Mouse (Mus musculus): Measurements from ENCODE around the gene Ism2. TPM values are rescaled to one million over a fixed set of nuclear protein-coding genes. Genes with fewer than 3 reads are reported as not detected.

Ism2 gene
- 0.38 and 0.56 TPM in 2 replicates for polyA plus RNA-seq (2012; rRNA removed)

- DNase-seq, result peak; percentile 44
- WGBS, result 1% methylated on average over 85 of the region's 86 CpGs
- TF ChIP-seq POLR2A (IDR thresholded peaks at IDR 0.05; ENCODE audit: borderline replicate concordance, extremely low read depth, low read depth, low read length) (no peak), CTCF (IDR thresholded peaks at IDR 0.05; ENCODE audit: insufficient read depth, low read length) (no peak)
- peaks cover 6% of the 10 kb centered on the region for H3K4me1 ChIP-seq (ENCODE audit: control insufficient read depth, insufficient read depth, low read length)
- peak within 1 kb of the TSS; percentile 63 for H3K4me3 ChIP-seq (replicated peaks; ENCODE audit: extremely low read depth, low read depth, low read length)
These were observed at the start of gene Ism2 for GRCm38 (mm10) chr12:87299657-87300440. Gene Ism2 (minus strand): TSS chr12:87299705.

- 63% methylated on average over 2 of the region's 2 CpGs for WGBS
- DNase-seq, result no peak
- no peak for TF ChIP-seq POLR2A (IDR thresholded peaks at IDR 0.05; ENCODE audit: borderline replicate concordance, extremely low read depth, low read depth, low read length)
- TF ChIP-seq CTCF (IDR thresholded peaks at IDR 0.05; ENCODE audit: insufficient read depth, low read length), result no peak
- H3K4me1 ChIP-seq (ENCODE audit: control insufficient read depth, insufficient read depth, low read length), result no peaks in the 10 kb centered on the region
- H3K4me3 ChIP-seq (replicated peaks; ENCODE audit: extremely low read depth, low read depth, low read length), result no peak overlapping the region
These were observed 48.5 kb upstream of the Ism2 start for GRCm38 (mm10) chr12:87348029-87348428.

- Histone ChIP-seq H3K4me1 (ENCODE audit: control insufficient read depth, insufficient read depth, low read length) (no peaks in the 10 kb centered on the region), H3K4me3 (replicated peaks; ENCODE audit: extremely low read depth, low read depth, low read length) (no peak overlapping the region)
- no peak for DNase-seq
- 72% methylated on average over 2 of the region's 2 CpGs for WGBS
- TF ChIP-seq CTCF (IDR thresholded peaks at IDR 0.05; ENCODE audit: insufficient read depth, low read length) (peak; percentile 35), POLR2A (IDR thresholded peaks at IDR 0.05; ENCODE audit: borderline replicate concordance, extremely low read depth, low read depth, low read length) (no peak)
These were observed 48.0 kb upstream of the Ism2 start for GRCm38 (mm10) chr12:87347511-87347910.

GRCm38 (mm10) chr12:87343084-87343605 lies 43.6 kb upstream of the Ism2 start:
- no peak for TF ChIP-seq POLR2A (IDR thresholded peaks at IDR 0.05; ENCODE audit: borderline replicate concordance, extremely low read depth, low read depth, low read length)
- TF ChIP-seq CTCF (IDR thresholded peaks at IDR 0.05; ENCODE audit: insufficient read depth, low read length), result no peak

GRCm38 (mm10) chr12:87338082-87338481 lies 38.6 kb upstream of the Ism2 start:
- DNase-seq, result no peak
- WGBS, result 87% methylated on average over 4 of the region's 4 CpGs
- Histone ChIP-seq H3K4me1 (ENCODE audit: control insufficient read depth, insufficient read depth, low read length) (peaks cover 4% of the 10 kb centered on the region), H3K4me3 (replicated peaks; ENCODE audit: extremely low read depth, low read depth, low read length) (no peak overlapping the region)
- no peak for TF ChIP-seq POLR2A (IDR thresholded peaks at IDR 0.05; ENCODE audit: borderline replicate concordance, extremely low read depth, low read depth, low read length)
- TF ChIP-seq CTCF (IDR thresholded peaks at IDR 0.05; ENCODE audit: insufficient read depth, low read length), result no peak

More at GRCm38 (mm10) chr12:87343084-87343605, 43.6 kb upstream of the Ism2 start:
- Histone ChIP-seq H3K4me1 (ENCODE audit: control insufficient read depth, insufficient read depth, low read length) (peaks cover 4% of the 10 kb centered on the region), H3K4me3 (replicated peaks; ENCODE audit: extremely low read depth, low read depth, low read length) (no peak overlapping the region)
- DNase-seq, result no peak

GRCm38 (mm10) chr12:87334886-87335285 lies 35.4 kb upstream of the Ism2 start:
- no peak overlapping the region for H3K4me3 ChIP-seq (replicated peaks; ENCODE audit: extremely low read depth, low read depth, low read length)
- WGBS, result 25% methylated on average over 2 of the region's 2 CpGs
- TF ChIP-seq CTCF (IDR thresholded peaks at IDR 0.05; ENCODE audit: insufficient read depth, low read length) (no peak), POLR2A (IDR thresholded peaks at IDR 0.05; ENCODE audit: borderline replicate concordance, extremely low read depth, low read depth, low read length) (no peak)
- no peak for DNase-seq
- H3K4me1 ChIP-seq (ENCODE audit: control insufficient read depth, insufficient read depth, low read length), result no peaks in the 10 kb centered on the region

- no peak for TF ChIP-seq CTCF (IDR thresholded peaks at IDR 0.05; ENCODE audit: insufficient read depth, low read length)
- no peak for TF ChIP-seq POLR2A (IDR thresholded peaks at IDR 0.05; ENCODE audit: borderline replicate concordance, extremely low read depth, low read depth, low read length)
- H3K4me3 ChIP-seq (replicated peaks; ENCODE audit: extremely low read depth, low read depth, low read length), result no peak overlapping the region
- H3K4me1 ChIP-seq (ENCODE audit: control insufficient read depth, insufficient read depth, low read length), result no peaks in the 10 kb centered on the region
- no peak for DNase-seq
These were observed 34.3 kb upstream of the Ism2 start for GRCm38 (mm10) chr12:87333794-87334193.

- no peaks in the 10 kb centered on the region; the same call in 1 of the 2 replicates for H3K4me1 ChIP-seq (ENCODE audit: control insufficient read depth, insufficient read depth, low read length)
- DNase-seq, result no peak
- TF ChIP-seq POLR2A (IDR thresholded peaks at IDR 0.05; ENCODE audit: borderline replicate concordance, extremely low read depth, low read depth, low read length), result no peak
- no peak for TF ChIP-seq CTCF (IDR thresholded peaks at IDR 0.05; ENCODE audit: insufficient read depth, low read length)
- no peak overlapping the region for H3K4me3 ChIP-seq (replicated peaks; ENCODE audit: extremely low read depth, low read depth, low read length)
- 75% methylated on average over 4 of the region's 4 CpGs for WGBS
These were observed 33.0 kb upstream of the Ism2 start for GRCm38 (mm10) chr12:87332511-87332910.

GRCm38 (mm10) chr12:87331908-87332307 lies 32.4 kb upstream of the Ism2 start:
- DNase-seq, result no peak
- H3K4me1 ChIP-seq (ENCODE audit: control insufficient read depth, insufficient read depth, low read length), result no peaks in the 10 kb centered on the region; the same call in 1 of the 2 replicates
- TF ChIP-seq CTCF (IDR thresholded peaks at IDR 0.05; ENCODE audit: insufficient read depth, low read length), result no peak
- no peak for TF ChIP-seq POLR2A (IDR thresholded peaks at IDR 0.05; ENCODE audit: borderline replicate concordance, extremely low read depth, low read depth, low read length)
- no peak overlapping the region for H3K4me3 ChIP-seq (replicated peaks; ENCODE audit: extremely low read depth, low read depth, low read length)
- WGBS, result 42% methylated on average over 5 of the region's 5 CpGs

GRCm38 (mm10) chr12:87331053-87331456 lies 31.6 kb upstream of the Ism2 start:
- TF ChIP-seq POLR2A (IDR thresholded peaks at IDR 0.05; ENCODE audit: borderline replicate concordance, extremely low read depth, low read depth, low read length) (no peak), CTCF (IDR thresholded peaks at IDR 0.05; ENCODE audit: insufficient read depth, low read length) (no peak)
- WGBS, result 56% methylated on average over 6 of the region's 6 CpGs
- no peak overlapping the region for H3K4me3 ChIP-seq (replicated peaks; ENCODE audit: extremely low read depth, low read depth, low read length)
- no peaks in the 10 kb centered on the region; the same call in 1 of the 2 replicates for H3K4me1 ChIP-seq (ENCODE audit: control insufficient read depth, insufficient read depth, low read length)
- DNase-seq, result no peak

Data from lung, adult 2 months (tissue).